Mouse (Mus musculus) forelimb bud, embryonic 11.5 days (tissue): ENCODE results near the gene Hemk1.

Experiments used
- DNase-seq: peaks from one replicate; pipeline ENCODE4 v3.0.0-alpha.2; 2012; ENCODE audit warnings: low read depth, low spot score

The Hemk1 gene

GRCm38 (mm10) chr9:107295616-107296015, 42.5 kb downstream of the Hemk1 start:
- no peak for DNase-seq

GRCm38 (mm10) chr9:107294249-107294648, 43.9 kb downstream of the Hemk1 start:
- peak; percentile 69 for DNase-seq

- peak; percentile 60 for DNase-seq
Observed at GRCm38 (mm10) chr9:107290897-107291296, 47.3 kb downstream of the Hemk1 start.

GRCm38 (mm10) chr9:107289211-107290076, 48.7 kb downstream of the Hemk1 start, which contains the start of gene Mapkapk3:
Gene Mapkapk3, minus strand, starts transcription at chr9:107289877.
- DNase-seq: peak; percentile 56

GRCm38 (mm10) chr9:107288711-107289110, 49.4 kb downstream of the Hemk1 start:
- DNase-seq: no peak

- DNase-seq: no peak
Observed at GRCm38 (mm10) chr9:107288105-107288650, 50.0 kb downstream of the Hemk1 start.

- no peak for DNase-seq
Observed at GRCm38 (mm10) chr9:107287294-107287693, 50.9 kb downstream of the Hemk1 start.

GRCm38 (mm10) chr9:107285009-107285408, 53.1 kb downstream of the Hemk1 start:
- no peak for DNase-seq

GRCm38 (mm10) chr9:107282951-107283350, 55.2 kb downstream of the Hemk1 start:
- DNase-seq: no peak

- DNase-seq: no peak
Observed at GRCm38 (mm10) chr9:107281241-107281987, 56.7 kb downstream of the Hemk1 start.

- DNase-seq: no peak
Observed at GRCm38 (mm10) chr9:107280322-107281027, 57.7 kb downstream of the Hemk1 start.

- peak; percentile 49 for DNase-seq
Observed at GRCm38 (mm10) chr9:107279378-107280321, 58.5 kb downstream of the Hemk1 start.

- no peak for DNase-seq
Observed at GRCm38 (mm10) chr9:107278527-107279377, 59.4 kb downstream of the Hemk1 start.

- DNase-seq: no peak
Observed at GRCm38 (mm10) chr9:107278126-107278525, 60.0 kb downstream of the Hemk1 start.

- no peak for DNase-seq
Observed at GRCm38 (mm10) chr9:107277603-107278002, 60.5 kb downstream of the Hemk1 start.
